Mouse (Mus musculus) left cerebral cortex, adult 8-10 months (tissue): ENCODE measurements around the gene Eid3. TPM values are rescaled to one million over a fixed set of nuclear protein-coding genes. Genes with fewer than 3 reads are reported as not detected.

Source experiments
- DNase-seq, 2 experiments: peaks; one replicate each; pipeline ENCODE4 v3.0.0; 2022; ENCODE audit warnings: low spot score in 2 of 2
- total RNA-seq, 4 experiments: library from RNA; stranded (reverse); gene quantifications; 2 replicates each; pipeline ENCODE4 v1.2.4; 2022

The Eid3 gene
- total RNA-seq, 4 experiments from 2014 or later = 1.4 to 2.1 (median 1.8) TPM

GRCm38 (mm10) chr10:82908526-82908925 lies 42.1 kb downstream of the Eid3 start:
- DNase-seq = no peak

- DNase-seq = peak in 1 of 2 experiments; percentile 61
Measured at GRCm38 (mm10) chr10:82909382-82909781, 43.0 kb downstream of the Eid3 start.

- DNase-seq = no peak
Measured at GRCm38 (mm10) chr10:82910198-82910597, 43.8 kb downstream of the Eid3 start.

- no peak for DNase-seq
Measured at GRCm38 (mm10) chr10:82913238-82913637, 46.8 kb downstream of the Eid3 start.

GRCm38 (mm10) chr10:82913772-82914171 lies 47.3 kb downstream of the Eid3 start:
- DNase-seq = no peak

Other genes with a start within 250 kb of the Eid3 start
- 10 to 100 TPM; 18.0 to 22.9 (median 20.7) TPM for gene 1190007I07Rik, start 243.4 kb upstream of the Eid3 start, total RNA-seq
- 10 to 100 TPM; 36.7 to 43.9 (median 38.7) TPM for gene Tdg, start 236.8 kb upstream of the Eid3 start, total RNA-seq
- 10 to 100 TPM; 12.5 to 21.1 (median 14.4) TPM for gene Glt8d2, start 176.0 kb upstream of the Eid3 start, total RNA-seq
- gene Hcfc2, start 170.5 kb upstream of the Eid3 start, total RNA-seq = 10 to 100 TPM; 39.2 to 48.2 (median 41.7) TPM
- 10 to 100 TPM; 54.2 to 67.2 (median 64.8) TPM for gene Nfyb, start 102.5 kb upstream of the Eid3 start, total RNA-seq
- 10 to 100 TPM; 44.4 to 54.4 (median 51.4) TPM for gene Txnrd1, start 32.7 kb upstream of the Eid3 start, total RNA-seq
- gene Chst11, start 118.9 kb downstream of the Eid3 start, total RNA-seq = 10 to 100 TPM; 33.0 to 38.0 (median 33.5) TPM